Mouse (Mus musculus): ENCODE measurements at regions not wholly inside any gene's neighbourhood (a gene's known extent, or its start where the extent isn't known, plus 50 kb on each side); places are given as distances from the start of the nearest gene placed in this dataset.
A peak's percentile ranks its signal among the peaks of the same experiment; 100 is the strongest.

DNA sequence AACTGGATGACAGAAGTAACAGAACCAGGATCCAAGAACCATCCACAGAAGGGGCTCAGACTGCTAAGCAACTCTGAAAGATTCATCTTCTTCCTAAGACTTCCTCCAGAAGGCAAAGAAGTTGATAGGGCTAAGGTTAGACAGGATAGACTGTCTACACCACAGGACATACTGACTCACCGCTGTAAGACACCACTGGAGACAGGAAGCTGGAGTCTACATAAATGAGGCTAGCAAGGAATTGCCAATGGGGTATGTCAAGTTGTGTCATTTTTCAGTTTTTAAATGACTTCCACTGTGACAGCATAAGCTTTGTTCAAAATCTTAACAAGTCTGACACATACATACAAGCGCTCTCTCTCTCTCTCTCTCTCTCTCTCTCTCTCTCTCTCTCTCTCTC is 645.4 kb upstream of the Gm10131 start:
- DNase-seq: no peak

DNA sequence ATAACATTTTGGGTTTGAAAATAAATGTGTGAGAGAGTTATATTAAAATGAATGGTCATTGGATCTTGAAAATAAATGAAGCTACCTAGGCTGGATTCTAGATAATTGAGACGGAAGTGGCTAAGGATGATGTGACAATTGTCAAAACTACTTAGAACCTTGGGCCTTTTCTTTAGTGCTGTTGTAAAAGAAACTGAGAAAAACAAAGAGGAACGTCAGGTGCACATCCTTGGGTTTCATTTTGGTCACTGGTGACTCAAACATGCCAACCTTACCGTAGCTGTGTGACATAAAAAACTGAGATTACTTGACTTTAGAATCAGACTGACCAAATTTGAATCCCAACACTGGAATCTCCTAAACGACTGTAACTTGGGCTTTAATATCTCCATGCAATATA is 644.6 kb upstream of the Gm10131 start:
- no peak for DNase-seq

DNA sequence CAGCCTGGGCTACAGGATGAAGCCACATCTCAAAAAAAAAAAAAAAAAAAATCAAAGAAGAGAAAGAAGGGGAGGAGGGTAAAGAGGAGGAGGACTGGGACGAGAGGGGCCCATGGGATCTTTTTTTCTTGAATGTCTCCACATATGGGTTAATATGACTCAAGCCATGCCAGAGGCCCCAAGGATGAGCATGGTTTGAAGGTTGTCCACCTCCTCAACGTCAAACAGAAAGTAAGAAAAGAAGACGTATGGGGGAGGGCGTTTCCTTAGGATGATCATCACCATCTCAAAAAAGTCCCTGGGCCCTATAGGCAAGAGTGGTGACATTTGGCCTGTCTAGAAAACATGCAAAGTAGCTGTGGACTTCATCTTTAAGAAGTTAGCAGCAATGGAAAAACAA is 643.9 kb upstream of the Gm10131 start:
- no peak for DNase-seq

DNA sequence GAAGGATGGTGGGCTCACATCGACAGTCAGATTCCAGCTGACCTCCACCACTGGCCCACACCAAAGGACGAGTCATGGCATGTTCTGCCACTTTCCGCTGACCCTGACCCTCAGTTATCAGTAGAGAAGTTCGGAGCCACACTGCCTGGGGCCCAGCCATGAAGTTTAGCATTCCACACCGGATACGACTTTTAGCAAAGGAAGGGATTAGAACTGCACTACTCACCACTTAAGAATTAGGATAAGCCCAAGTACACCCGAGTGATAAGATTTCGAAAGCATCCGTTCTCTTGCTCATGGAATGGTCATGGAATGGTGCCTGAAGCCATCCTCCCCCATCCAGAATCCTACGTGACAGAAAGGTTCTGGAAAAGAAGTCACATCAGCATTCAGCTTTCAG is 641.5 kb upstream of the Gm10131 start:
- no peak for DNase-seq

GRCm38 (mm10) chr8:34748521-34748920 is 637.0 kb upstream of the Gm10131 start:
- DNase-seq: no peak

DNA sequence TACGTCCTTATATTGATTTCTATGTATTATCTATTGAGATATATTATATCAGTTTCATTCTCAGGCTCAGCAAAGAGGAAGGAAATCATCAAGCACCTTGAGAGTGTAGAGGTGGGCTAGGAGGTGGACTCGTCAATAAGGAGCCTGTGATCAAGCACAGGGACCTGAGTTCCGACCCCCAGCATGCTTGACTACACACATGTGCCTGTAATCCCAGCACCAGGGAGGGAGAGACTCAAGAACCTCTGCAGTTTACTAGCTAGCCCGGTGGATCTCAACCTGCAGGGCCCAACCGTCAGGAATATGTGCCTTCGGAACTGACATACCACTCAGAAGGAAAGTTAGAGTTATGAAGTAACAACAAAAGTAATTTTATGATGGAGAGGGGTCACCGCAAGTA is 634.2 kb upstream of the Gm10131 start:
- DNase-seq: no peak

DNA sequence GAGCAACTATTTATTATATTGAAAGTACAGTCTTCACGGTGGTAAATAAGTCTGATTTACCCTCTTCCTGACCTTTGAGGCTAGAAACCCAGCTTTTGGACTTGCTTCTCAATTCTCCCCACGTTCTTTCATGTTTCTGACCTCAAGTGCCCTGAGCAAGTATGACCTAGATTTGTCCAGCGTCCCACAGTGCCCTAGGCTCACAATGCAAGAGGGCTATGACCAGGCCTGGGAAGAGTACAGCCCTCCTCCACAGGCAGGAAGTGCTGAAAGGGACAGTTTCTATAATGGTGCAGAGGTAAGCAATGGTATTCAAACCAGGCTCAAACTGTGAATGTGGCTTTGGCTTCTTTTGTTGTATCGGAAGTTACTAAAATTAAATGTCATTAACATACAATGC is 633.1 kb upstream of the Gm10131 start:
- DNase-seq: no peak

GRCm38 (mm10) chr8:34744179-34744578 is 632.6 kb upstream of the Gm10131 start:
- DNase-seq: no peak

DNA sequence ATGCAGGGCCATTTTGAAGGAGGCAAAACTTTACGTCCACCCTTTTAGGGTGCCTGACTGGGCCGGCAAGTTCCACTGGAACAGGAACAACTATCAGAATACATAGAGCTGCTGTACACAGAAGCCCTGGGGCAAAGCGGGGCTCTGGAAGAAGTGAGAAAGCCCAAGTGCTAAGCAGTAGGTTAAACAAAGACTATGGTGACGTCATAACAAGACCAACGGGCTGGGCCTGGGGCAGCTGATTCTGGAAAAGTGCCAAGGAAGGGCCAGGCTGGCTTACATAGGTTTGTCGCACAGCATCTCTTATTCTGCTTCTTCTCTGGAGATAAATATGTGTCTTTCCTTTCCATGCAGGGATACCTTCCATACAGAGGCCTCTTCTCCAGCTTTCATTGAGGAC is 631.6 kb upstream of the Gm10131 start:
- DNase-seq: no peak

DNA sequence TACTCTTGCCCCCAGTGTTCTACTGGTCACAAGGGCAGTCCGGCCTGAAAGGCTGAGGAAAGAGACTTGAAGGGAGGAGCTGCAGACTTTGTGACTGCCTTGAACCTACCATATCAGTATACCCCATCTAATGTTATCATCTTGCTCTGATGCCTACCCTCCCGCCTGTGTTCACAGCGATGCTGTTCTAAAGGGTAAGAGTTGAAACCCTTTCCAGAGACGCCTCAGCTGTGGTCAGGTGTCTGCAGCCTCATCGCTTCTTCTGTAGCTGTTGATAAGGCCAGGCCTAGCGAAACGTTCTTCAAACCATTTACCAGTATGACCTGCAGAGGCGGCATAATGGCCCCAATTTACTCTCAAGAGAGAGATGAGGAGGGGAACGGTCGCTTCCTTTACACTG is 629.3 kb upstream of the Gm10131 start:
- no peak for DNase-seq

GRCm38 (mm10) chr8:34739836-34740804 is 628.6 kb upstream of the Gm10131 start:
- peak; percentile 5 for DNase-seq

DNA sequence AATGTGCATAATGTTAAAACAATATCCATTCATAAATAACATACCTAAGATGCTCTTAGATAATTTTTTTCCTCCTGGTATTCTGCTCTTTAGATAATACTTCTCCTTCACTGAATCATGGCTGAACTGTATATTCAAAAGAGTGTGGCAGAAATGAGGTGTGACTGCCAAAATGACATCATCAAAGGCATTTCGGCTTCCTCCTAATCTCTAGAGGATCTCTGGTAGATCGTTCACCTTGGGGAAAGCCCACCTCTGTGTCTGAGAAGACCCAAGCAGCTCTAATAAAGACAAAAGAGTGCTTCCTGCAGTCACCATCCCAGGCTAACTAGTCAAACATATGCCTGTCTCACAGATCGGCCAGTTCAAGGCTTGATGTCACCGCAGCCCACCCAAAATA is 624.7 kb upstream of the Gm10131 start:
- no peak for DNase-seq

GRCm38 (mm10) chr8:34735006-34735405 is 623.5 kb upstream of the Gm10131 start:
- DNase-seq: no peak

GRCm38 (mm10) chr8:34732808-34733207 is 621.3 kb upstream of the Gm10131 start:
- DNase-seq: no peak

DNA sequence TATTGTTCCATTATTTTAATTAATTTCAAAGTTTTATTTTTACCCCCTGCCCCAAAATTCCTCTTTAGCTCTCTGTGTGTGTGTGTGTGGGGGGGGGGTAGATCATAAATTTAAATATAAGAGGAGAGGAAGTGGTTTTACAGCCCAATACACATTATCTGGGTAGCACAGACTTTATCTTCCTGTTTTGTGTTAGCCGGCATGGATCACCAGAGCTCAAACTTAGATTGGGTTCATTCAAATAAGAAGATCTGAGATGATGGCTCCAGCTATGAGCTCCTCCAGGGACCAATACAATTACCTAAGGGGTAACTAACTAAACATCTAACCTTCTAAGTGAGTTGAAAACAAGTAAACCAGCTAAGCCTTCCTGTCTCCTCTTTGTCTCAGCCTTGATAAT is 620.8 kb upstream of the Gm10131 start:
- peak; percentile 6 for DNase-seq

- DNase-seq: no peak
Observed at GRCm38 (mm10) chr8:34731096-34731999, 619.8 kb upstream of the Gm10131 start.

- DNase-seq: no peak
Observed at GRCm38 (mm10) chr8:34729585-34729984, 618.0 kb upstream of the Gm10131 start.

DNA sequence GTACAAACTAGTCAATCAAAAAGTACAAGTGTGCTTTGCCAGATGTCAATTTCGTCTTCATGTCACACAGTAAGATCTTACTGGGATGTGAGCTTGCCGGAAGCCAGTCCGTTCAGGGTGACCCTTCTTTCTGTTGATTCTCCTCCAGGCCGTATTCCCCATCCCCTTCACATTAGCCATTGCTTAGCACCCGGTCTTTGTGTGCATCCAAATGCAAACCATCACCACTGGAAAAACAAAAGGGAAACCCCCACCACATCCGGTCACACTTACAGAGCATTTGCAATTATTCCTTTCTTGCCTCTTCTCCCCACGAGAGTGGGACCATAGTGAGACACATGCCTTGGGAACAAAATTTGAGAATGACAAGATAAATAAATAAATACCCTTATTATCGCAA is 616.2 kb upstream of the Gm10131 start:
- DNase-seq: no peak

DNA sequence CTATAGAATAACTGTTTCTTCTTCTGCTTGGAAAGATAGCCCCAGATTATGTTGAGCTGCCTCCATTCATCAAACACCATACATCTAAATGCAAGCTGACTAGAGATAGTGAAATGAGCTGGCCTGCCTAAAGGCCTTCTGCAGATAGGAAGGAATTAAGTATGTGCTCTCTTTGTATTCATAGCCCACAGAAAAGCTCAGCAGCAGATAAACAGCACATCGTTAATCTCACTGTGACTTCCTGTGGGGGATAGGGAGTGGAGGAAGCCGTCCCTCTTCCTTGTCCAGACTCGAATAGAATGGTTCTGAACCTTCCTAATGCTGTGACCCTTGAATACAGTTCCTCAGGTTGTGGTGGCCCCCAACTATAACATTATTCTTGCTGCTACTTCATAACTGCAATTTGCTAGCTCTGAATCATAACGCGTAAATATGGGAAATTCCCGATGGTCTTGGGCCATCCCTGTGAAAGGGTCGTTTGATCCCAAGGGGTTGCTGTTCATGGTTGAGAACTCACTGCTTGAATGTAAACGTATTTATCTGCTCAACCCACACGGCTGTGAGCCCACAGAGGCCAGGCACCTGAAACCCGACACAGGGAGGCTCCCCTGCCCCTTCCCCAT is 614.7 kb upstream of the Gm10131 start:
- DNase-seq: no peak

DNA sequence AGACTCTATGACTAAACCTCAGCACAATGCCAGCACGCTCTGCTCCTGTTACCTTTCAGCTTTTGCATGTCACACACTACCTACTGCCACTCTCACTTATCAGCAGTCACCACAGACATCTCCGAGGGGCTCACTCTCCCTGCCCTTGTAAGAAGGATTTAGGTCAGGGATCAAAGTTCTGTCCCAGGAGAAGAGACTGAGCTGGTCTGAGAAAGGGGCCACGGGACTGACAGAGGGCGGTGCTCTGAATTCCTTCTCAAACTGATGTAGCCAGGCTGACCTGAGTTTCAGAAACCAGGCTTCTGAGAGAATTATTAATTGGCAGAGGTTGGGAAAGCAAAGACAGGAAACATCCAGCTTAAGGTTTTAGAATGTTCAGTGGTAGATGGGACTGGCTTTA is 614.0 kb upstream of the Gm10131 start:
- no peak for DNase-seq

GRCm38 (mm10) chr8:34709911-34710733 is 598.6 kb upstream of the Gm10131 start:
- no peak for DNase-seq

GRCm38 (mm10) chr8:34709316-34709715 is 597.8 kb upstream of the Gm10131 start:
- peak; percentile 19 for DNase-seq
